Mouse (Mus musculus): Measurements from ENCODE around the gene Cryzl1.

Cryzl1 gene

DNA sequence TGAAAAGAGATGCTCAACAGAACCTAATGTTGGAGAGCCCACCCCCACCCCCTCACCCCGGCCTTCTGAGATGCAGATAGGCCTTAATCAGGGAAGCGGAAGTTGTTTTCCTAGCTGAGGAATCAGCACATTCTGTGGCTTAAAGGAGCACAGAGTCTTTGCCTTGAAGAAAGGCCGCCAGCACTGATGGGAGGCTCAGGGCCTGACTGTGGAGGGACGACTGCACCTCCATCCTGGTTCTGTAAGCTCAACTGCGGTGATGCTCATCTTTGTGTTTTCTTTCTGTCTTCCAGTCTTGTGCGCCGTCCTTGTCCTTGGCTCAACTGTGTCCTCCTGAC, 12.1 kb upstream of the Cryzl1 start:
- intact Hi-C loops (cut with DNase I): no loop called here

DNA sequence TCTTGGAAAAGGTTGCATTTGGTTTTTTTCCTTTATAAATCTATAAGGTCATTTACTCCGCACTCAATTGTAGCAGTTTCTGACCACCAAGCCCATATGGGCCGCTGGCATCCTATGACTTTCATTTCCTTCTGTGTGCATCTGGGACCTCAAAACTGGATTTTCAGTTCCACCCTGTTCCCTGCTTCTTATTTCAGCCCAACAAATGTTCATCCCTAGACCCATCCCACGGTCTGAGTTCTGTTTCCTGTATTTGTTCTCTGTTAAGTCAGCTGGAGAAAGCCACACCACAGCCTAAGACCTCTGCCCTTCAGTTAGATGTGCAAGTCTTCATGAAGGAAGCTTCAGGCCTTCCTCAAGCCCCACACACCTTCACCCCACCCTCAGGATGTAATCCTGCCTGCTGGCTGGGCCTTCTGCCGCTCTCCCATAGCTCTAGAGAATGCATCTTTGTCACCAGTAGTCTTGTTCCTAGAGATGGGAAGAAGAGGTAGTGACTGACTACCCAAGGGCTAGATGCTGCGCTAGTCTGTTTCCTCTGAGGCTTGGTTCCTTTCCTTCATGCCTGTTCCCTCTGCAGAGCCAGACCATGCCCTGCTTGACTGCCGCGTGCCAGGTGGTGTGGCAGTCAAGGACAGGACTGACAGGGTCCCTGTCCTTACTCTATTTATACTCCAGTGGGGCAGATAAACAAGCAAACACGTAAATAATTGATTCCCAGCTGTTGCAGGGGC, 11.6 kb upstream of the Cryzl1 start:
- intact Hi-C loops (cut with DNase I): no loop called here

DNA sequence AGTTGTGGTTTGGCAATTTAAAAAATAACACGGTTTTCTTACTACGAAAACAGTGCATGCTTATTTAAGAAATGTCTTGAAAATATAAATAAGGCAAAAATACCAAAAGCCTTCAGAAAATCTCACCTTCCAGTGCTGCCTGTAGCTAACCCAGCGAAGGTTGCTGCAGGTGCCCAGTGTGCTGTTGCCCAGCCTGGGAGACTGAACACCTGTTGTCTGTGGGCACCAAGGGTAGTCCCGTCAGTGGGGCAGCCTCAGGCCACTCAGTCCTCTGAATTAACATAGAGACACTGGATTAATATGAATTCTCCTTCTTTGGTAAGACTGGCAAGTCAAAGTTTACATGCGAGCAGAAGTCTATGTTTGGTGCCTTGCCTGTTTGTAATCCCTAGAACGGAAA, 9.7 kb upstream of the Cryzl1 start:
- intact Hi-C loops (cut with DNase I): loop anchor here (10.0 kb wide), 1 partner anchor 46 kb away; no protein-coding TSS in a partner anchor

DNA sequence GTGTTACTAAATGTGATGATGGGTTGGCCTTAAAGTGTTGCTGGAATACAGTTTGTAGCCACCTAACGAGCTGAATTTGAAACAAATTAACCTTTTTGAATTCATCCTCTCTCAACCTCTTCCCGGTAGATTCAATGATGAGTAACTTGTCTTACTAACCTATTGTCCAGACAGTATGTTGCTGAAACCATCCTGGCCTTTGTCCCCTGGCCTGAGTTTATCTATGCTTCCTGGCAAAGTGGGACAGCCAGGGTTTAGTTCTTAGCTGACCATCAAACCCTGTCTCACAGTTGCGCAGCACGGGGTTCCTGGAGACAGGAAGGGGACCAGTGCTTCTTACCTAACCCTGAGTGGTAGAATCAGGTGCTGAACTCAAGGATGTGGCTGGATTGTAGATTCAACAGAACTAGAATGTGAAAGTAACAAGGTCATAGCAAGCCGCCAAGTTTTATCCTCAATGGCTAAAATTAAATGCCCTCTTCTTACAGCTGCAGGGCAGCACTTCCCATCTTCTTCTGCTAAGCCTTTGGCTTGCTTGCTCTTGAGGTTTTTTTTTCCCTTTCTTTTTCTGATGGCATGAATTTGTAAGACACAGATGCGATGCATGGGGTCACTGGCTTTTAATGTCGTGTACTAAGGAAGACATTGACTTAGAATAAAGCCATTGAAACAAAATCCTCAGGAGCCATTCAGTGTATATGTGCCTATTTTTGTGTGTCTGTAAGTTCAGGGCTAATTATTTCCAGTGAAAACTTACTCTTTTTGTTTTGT, 7.5 kb upstream of the Cryzl1 start:
- intact Hi-C loops (cut with DNase I): loop anchor here (10.0 kb wide), 1 partner anchor 49 kb away; no protein-coding TSS in a partner anchor

DNA sequence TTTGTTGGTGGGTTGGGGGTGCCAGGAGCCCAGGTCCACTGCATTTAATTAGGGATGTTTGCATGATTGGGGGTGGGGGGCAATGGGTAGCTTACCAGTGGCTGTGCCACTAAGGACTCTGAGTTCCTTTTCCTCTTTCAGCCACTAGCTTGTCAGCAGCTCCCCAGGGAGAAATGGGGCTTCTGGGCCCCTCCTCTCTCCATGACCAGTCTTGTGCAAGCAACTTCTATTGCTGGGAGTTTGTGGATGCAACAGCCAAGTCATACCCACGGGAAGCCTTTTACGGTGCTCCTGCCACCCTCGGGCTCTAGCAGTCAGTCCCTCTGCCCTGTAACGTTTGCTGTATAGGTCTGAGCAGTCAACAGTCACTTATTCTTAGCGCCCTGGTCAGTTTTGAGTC, 6.0 kb upstream of the Cryzl1 start:
- intact Hi-C loops (cut with DNase I): loop anchor here (10.0 kb wide), 1 partner anchor 50 kb away; no protein-coding TSS in a partner anchor

DNA sequence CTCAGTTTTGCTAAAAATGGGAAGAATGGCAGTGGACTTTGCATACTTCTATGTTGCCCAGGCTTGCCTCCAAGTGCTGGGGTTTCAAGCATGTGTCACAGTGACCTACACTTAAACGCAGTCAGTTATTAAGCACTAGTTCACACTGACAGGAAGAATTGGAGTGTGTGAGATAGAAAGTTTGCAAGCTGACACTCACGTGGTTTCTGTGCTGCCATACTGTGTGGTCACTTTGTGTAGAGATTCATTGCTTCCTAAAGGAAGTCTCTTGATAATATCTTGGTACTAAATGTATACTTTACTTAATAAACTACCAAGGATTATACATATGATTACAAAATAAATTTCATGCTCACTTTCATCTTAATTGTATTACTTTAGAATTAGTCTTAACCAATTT, 4.0 kb upstream of the Cryzl1 start:
- intact Hi-C loops (cut with DNase I): loop anchor here (10.0 kb wide), 1 partner anchor 52 kb away; no protein-coding TSS in a partner anchor

DNA sequence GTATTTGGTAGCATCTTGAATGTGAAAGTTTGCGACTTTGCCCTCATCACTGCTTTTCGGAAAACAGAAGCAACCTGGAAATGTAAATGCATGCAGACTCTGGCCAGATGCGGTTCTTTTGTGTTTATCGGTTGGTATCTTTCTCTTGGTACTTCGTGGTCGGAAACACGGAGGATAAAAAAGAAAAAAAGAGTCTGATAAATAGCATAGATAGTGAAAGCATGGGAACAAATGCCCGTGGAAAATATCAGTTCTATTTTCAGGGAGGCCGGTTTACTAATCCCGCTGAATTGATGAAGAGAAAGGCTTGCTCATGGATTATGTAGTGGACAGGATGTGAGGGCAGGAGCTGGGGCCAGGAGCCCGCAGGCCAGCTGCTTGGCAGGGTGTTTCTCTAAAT, 1.7 kb upstream of the Cryzl1 start:
- intact Hi-C loops (cut with DNase I): loop anchor here (10.0 kb wide), 1 partner anchor 54 kb away; no protein-coding TSS in a partner anchor

DNA sequence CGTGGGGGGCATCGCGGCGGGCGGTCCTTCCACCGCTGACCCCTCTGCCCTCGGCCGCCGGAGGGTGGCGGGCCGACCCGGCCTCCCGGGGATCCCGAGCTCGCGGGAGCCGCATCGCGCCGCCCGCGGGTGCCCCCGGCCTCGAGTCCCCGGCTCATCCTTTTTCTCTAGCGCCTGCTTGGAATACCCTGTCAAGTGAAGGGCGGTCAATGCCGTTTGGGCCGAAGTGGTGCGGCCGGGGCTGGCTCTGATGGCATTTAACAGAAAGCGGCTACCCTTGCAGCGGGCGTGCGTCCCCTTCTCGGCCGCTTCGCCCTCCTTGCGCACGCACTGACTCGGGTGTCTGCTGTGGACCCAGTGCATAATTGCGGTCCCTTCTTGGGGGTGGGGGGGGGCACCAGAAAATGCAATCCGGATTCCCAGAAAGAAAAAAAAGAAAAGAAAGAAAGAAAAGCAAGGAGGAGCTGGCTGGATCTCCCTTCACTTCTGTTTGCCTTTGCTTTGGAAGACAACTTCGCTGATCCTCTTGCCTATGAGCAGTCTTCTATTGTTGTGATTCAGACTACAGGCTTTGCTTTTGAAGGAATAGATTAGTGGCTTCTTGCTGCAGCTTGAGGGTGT, 1.2 kb upstream of the Cryzl1 start:
- intact Hi-C loops (cut with DNase I): loop anchor here (5.0 to 10.0 kb wide), 2 partner anchors 55 to 77 kb away; no protein-coding TSS in a partner anchor

DNA sequence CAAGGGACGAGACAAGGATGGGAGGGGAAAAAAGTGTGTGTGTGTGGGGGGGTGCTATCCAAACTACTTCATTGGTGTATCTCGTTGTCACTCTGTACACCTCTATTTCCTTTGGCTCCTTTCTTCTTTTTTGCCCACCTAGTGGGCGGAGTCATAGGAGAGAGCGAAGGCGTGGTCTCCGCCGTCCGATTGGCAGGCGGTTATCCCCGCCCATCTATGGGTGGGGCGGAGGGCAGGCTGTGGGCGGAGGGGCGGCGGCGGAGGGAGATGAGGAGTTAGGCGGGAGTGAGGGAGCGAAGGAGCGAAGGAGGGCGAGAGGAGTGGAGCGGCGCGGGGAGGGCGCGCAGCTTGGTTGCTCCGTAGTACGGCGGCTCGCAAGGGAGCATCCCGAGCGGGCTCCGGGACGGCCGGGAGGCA, 299 bp upstream of the Cryzl1 start, which contains the start of gene Itsn1:
Gene Itsn1 (plus strand): TSS at position 216 of the 417 bp plus-strand sequence.
- intact Hi-C loops (cut with DNase I): loop anchor here (5.0 kb wide), 1 partner anchor 78 kb away; no protein-coding TSS in a partner anchor

DNA sequence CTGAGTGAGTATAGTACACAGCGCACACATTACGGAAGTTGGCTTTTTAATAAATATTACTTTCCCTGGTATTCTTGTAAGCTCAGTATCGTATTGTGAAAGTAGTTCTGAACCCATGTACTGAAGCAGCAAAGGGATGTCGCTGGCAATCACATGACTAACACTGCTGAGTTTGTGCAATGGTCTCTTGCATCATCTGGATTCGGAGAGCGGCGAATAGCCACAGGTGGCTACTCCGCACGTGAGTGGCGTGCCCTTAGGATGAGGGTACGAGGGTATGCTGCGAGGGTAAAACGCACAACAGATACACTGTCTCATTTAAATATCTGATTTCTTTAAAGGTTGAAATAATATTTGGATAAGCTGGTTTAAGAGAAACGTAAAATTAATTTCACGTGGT, 1.3 kb downstream of the Cryzl1 start:
- intact Hi-C loops (cut with DNase I): loop anchor here (5.0 kb wide), 1 partner anchor 80 kb away; no protein-coding TSS in a partner anchor

DNA sequence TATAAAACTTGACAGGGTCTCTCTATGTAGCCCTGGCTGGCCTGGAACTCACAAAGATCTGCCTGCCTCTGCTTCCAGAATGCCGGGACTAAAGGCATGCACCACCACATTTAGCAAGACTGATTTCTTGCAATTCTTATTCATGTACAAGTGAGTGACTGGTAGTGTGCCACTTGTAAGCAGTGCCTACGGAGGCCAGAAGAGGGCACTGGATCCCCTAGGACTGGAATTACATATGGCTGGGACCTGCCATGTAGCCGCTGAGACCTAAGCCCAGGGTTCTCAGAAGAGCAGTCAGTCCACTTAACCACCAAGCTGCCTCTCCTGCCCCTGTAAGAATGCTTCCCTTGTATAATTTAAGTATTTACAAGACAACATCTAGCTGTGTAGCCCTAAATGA, 4.5 kb downstream of the Cryzl1 start:
- intact Hi-C loops (cut with DNase I): loop anchor here (2.0 to 5.0 kb wide), 2 partner anchors 161 to 193 kb away; no protein-coding TSS in a partner anchor

DNA sequence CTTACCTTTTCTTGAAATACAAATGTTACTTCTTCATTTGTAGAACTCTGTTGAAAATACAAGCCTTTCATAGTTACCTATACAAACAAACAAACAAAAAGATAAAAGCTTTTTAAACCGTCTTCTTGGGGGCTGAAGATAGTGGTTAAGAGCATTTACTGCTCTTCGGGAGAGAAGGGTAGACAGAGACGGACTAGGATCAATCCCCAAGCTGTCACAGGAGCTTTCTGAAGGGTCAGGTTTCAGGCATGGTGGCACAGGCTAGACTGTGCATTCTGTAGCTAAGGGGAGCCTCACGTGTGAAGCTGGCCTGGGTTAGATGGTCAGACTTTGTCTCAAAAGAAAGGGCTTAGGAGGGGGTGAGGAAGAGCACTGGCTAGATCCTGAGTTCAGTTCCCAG, 11.4 kb downstream of the Cryzl1 start:
- intact Hi-C loops (cut with DNase I): no loop called here

DNA sequence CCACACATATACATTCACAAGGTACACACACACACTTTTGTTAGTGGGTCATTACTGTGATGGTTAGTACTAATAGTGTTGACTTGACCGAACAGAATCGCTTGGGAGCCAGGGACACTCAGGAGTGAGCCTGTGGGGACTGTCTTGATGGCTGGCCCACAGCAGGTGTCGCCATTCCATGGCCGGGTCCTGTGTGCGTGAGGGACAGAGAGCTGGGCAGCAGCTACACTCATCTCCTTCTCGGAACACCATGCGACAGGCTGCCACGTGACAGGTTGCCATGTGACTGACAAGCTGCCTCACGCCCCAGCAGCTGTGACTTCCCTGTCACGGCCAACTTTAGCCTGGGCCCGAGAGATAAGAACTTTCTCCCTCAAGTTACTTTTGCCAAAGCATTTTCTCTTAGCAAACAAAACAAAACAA, 11.8 kb downstream of the Cryzl1 start:
- intact Hi-C loops (cut with DNase I): no loop called here

DNA sequence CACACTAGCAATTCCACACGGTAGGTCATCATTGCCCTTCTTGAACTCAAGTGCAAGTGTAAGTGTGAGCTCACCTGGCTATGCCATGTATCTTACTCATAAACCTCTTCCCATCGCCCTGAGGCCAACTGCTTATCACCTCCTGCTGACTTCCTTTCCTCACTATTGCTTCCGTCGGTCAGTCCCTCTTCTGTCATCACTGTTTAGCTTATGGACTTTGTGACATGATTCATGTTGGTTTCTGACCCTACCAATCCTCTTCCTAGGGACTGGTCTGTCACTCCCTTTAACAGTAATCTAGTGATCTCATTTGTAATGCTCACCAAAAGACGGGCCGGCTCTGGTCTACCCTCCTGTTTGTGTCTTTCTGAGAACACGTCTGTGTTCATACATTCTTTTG, 18.5 kb downstream of the Cryzl1 start:
- intact Hi-C loops (cut with DNase I): no loop called here

DNA sequence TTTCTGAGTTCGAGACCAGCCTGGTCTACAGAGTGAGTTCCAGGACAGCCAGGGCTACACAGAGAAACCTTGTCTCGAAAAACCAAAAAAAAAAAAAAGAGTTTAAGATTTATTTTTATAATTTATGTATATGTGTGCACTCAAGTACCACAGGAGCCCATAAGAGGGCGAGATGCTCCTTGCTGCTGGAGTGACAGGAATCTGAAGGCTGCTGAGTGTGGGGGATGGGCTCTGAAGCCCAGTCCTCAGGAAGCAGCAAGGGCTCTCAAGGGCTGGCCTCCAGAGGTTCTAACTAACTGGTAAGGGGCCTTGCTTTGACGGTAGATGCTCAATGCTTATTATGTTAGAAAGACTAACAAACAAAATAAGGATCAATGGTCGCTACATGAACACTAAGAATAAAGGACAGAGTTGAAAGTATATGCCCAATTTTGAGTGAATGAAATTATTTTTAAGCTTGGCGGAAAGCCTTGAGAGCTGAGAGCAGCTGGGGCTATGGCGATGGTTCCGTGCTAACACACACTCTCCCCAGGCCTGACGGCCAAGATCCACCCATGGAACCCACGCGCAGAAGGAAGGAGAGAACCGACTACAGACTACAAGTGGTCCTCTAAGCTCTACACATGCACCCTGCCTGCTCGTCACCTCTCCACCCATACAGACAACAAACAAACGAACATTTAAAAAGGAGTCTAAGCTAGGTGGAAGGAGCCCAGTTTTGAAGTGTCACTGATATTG, 24.0 kb downstream of the Cryzl1 start:
- intact Hi-C loops (cut with DNase I): no loop called here

DNA sequence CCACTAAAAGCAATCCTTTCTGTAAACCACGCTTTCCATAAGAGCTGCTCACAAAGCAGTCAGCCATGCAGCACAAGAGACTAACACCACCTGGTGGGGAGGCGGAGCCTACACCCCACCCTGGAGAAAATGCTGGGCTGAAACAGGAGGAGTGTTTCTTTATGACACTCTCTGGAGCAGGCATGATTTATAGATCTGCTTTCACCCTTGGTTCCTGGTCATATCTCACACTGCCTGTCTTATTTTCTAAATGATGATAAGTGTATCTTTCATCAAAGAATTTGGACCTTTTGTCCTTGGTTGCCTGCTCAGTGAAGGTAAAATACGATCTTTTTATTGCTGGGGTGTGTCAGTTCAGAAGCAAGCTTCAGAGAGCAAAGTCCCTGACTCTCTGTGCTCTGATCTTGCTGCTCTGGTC, 26.0 kb downstream of the Cryzl1 start:
- intact Hi-C loops (cut with DNase I): no loop called here

DNA sequence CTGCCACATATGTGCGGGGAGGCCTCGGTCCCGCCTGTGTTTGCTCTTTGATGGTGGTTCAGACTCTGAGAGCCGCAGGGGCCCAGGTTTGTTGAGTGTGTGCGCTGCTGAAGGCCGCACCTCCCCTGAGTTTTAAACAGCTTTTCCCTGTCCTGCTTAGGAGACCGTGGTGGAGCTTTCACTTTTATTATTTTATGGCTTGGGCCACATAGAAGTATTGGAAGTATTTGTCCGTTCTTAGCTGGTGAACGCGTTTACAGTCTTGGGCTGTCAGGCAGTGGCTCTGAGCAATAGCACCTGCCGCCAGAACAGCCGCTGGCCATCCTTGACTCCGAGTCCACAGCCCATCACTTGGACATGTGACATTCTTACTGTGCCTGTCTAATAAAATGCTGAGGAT, 26.9 kb downstream of the Cryzl1 start:
- intact Hi-C loops (cut with DNase I): no loop called here

DNA sequence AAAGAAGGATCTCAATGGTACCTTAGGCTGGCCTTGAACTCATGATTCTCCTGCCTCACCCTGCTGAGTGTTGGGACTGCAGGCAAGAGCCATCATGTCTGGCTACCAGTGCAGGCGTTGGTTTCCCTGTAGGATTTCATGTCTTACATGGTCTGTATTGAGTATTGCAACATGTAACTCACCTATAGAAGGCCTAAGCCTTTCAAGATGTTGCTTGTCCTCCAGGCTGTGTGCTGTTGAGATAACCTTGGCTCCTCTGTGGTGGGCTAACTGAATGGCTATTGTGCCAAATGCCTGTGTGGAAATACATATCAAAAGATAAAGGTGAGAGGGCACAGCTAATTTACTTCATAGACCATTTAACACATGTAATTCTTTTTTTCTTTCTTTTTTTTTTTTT, 29.8 kb downstream of the Cryzl1 start:
- intact Hi-C loops (cut with DNase I): loop anchor here (5.0 to 10.0 kb wide), 2 partner anchors 186 to 218 kb away; no protein-coding TSS in a partner anchor

DNA sequence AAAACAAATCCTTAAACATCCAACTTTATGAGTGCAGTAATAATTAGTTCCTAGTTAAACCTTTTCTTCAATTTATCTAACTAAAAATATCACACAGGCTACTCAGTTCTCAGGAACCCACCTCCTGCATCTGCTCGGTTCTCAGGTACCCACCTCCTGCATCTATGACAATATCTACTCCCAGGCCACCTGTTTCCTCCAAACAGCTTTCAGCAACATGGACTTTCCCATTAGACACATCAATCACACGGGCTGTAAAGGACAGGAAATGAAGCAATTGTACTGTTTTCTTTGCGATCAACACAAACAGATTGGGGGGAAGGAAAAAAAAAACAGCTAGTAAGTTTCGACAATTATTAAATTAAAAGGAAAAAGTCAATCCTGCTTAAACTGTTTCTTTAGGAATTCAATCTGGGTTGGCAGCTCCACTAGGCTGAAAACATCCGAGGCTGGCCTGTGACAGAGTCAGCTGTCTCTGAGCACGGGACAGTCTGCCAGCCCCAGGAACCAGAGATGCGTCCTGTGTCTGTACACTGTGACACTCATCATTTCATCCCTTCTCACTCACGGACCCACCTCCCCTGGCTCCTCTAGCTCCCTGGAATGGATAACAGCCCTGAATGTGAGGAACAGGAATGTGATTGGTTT, 33.5 kb downstream of the Cryzl1 start:
- intact Hi-C loops (cut with DNase I): loop anchor here (5.0 to 10.0 kb wide), 2 partner anchors 190 to 222 kb away; no protein-coding TSS in a partner anchor

DNA sequence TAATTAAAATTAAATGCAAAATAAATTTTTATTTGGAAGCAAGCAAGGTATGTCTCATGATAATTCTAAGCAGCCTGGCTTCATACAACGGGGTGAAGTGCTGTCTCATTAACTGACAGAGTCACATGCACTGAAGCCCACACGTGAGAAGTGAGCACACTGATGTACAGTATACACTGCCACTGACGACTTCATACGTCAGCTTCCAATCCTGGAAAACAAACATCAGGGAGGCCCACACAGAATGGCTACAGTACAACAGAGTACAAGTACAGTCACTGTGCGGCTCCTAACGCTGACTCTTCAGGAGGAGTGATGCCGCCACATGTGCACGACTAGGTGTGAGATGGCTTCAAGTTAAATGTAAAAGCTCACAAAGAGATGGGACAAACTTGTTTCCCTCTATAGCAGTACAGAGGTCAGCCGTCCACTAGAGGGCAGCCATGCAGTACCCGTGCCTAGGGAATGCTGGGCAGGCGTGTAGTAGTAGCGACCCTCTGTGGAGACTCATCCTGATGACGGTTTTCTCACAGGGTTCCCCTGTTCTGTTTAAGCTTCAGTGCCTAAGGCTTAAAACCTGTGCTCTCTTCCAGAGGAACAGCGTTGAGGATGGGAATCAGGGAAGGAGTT, 34.2 kb downstream of the Cryzl1 start:
- intact Hi-C loops (cut with DNase I): loop anchor here (5.0 to 10.0 kb wide), 2 partner anchors 190 to 223 kb away; no protein-coding TSS in a partner anchor
